Mouse (Mus musculus): ENCODE measurements around the gene Rnf183.
A peak's percentile ranks its signal among the peaks of the same experiment; 100 is the strongest.
"Not testable (repeated sequence)": the region's sequence is repeated elsewhere in the genome, so short reads cannot be mapped to it uniquely, and the experiment has no call there.

The Rnf183 gene

DNA sequence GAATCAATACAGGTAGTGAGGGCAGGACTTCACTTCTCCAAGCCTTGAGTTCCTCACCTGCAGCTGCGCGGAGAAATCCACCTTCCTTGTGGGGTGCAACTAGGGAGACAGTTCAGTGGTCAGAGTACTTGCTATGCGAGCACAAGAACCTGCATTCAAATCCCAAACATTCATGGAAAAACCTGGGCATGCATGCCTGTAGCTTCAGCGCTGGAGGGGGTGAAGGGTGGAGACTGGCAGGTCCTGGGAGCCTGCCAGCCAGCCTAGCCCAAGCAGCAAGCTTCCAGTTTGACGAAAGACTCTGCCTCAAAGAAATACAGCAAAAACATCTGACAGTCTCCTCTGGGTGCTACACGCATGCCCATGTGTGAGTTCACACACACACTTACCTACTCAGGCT, at the start of gene Rnf183:
Gene Rnf183, minus strand, starts transcription at position 172 of the 400 bp plus-strand sequence.
- no peak for DNase-seq (ENCODE audit: low read depth, low spot score)
- Histone ChIP-seq H3K36me3 (ENCODE audit: control insufficient read depth, insufficient read depth, low read length, poor library complexity, severe bottlenecking) (no peaks in the 10 kb centered on the region), H3K27me3 (ENCODE audit: control insufficient read depth, insufficient read depth, low read length, poor library complexity, severe bottlenecking) (no peaks in the 10 kb centered on the region)

DNA sequence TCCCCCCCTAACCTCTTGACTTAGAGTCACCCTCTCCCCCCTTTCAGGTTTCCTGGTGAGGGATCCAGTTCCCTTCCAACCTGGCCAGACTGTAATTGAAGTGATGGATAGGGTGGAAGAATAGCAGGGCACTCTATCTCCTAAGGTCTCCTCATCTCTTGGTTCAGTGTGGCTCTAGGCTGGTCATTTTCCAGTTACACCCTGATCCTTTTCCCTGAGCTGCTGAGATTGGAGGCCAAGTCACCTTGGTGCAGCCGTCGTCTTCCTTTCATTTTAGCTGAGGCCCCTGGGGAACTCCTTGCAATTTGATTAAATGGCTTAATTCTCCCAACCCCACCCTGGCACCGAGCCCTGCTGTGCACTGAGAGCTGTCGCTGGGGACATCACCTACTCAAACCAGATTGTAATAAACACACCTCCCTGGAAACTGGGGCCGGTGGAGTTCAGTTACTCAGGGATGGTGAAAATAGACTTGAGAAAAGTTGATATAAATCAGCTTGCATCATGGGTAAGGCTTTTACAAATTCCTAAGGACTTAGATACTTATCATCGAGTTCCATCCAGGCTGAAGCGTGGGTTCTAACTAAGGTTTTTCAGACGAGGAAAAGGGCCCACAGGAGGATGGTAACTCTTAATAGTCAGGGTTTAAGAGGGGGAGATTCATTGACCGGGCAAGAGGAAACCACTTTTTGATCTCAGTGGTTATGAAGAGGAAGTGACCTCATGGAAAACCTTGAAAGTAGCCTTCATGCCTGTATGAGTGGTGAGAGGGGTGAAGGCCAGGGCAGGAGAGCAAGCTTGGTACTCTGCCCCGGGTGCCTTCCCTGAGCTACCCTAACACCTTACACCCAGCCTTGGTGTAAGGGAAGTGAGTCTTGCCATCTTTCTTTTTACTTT, 45.9 kb upstream of the Rnf183 start:
- H3K27me3 ChIP-seq (ENCODE audit: control insufficient read depth, insufficient read depth, low read length, poor library complexity, severe bottlenecking), result no peaks in the 10 kb centered on the region
- H3K36me3 ChIP-seq (ENCODE audit: control insufficient read depth, insufficient read depth, low read length, poor library complexity, severe bottlenecking), result no peaks in the 10 kb centered on the region
- DNase-seq (ENCODE audit: low read depth, low spot score), result peak; percentile 86

DNA sequence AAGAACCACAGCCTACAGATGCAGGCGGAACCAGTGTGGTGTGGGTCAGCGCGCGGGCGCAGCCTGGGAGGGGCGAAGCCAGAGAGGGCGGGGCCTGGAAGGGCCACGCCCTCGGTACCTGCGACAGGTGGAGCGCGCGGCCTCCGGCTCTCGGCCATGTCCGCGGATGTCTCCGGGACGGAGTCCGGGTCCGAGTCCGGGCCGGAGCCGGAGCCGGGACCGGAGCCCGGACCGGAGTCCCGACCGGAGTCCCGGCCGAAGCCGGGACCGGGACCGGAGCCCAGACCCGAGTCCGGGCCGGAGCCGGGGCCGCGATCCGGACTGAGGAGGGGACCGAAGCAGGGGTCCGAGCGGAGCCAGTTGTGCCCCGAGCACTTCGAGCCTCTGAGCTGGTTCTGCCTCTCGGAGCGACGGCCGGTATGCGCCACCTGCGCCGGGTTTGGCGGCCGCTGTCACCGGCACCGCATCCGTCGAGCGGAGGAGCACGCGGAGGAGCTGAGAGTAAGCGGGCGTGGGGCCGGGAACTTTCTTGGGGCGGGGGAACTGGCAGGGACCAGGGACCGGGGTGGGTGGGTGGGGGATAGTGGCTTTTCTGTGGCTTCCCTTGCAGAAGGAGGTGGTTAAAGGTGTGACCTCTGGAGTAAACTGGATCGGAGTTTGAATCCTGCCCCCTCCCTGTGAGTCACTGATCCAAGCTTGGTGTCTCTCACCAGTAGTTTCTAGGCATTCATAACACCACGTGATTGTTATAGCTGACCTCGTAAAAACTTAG, 45.1 kb upstream of the Rnf183 start, which contains the start of gene Bspry:
Gene Bspry, plus strand, starts transcription at position 117 of the 772 bp plus-strand sequence.
- peak; percentile 75 for DNase-seq (ENCODE audit: low read depth, low spot score)
- Histone ChIP-seq H3K36me3 (ENCODE audit: control insufficient read depth, insufficient read depth, low read length, poor library complexity, severe bottlenecking) (no peaks in the 10 kb centered on the region), H3K27me3 (ENCODE audit: control insufficient read depth, insufficient read depth, low read length, poor library complexity, severe bottlenecking) (no peaks in the 10 kb centered on the region)

DNA sequence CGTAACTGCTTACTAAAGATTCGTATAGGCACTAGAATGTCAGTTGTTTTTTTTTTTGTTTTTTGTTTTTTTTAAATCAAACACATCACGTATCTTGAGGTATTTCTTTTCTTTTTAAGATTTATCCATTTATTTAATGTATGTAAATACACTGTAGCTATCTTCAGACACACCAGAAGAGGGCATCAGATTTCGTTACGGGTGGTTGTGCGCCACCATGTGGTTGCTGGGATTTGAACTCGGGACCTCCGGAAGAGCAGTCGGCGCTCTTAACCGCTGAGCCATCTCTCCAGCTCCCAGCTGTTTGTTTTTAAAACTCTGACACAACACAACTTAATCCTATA, 44.5 kb upstream of the Rnf183 start:
- not testable (repeated sequence) for DNase-seq (ENCODE audit: low read depth, low spot score); H3K36me3 ChIP-seq (ENCODE audit: control insufficient read depth, insufficient read depth, low read length, poor library complexity, severe bottlenecking)

DNA sequence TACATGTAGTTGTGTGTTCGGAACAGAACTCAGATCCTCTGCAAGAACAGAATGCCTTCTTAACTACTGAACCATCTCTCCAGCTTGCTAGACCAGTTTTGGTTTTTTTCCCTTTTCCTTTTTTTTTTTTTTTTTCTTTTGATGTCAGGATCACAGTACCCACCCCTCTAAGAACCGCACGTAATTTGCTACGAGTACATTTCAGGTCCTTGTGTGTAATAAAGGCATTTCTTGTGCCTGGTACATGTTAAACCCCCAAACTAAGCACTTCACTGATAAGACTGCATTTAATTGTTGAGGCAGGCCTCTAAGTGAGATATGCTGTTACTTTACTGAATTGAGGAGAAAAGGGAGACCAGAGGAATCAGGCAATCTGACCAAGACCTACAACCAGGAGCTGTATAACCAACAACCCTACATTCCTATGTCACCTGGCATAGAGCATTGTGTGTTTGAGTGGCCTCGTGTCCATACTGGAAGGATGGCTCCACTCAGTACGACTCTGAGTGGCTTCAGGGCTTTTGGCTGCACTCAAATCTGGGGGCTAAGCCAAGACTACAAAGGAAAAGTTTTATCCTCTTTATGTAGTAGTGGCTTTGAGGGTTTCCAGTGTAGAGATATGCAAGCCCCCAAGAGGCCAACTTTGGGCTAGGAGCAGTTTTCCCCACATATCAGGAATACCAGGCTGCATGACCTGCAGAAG, 42.6 kb upstream of the Rnf183 start:
- no peaks in the 10 kb centered on the region for H3K36me3 ChIP-seq (ENCODE audit: control insufficient read depth, insufficient read depth, low read length, poor library complexity, severe bottlenecking)
- no peak for DNase-seq (ENCODE audit: low read depth, low spot score)
- no peaks in the 10 kb centered on the region for H3K27me3 ChIP-seq (ENCODE audit: control insufficient read depth, insufficient read depth, low read length, poor library complexity, severe bottlenecking)

More for the DNA sequence above, 44.5 kb upstream of the Rnf183 start:
- not testable (repeated sequence) for H3K27me3 ChIP-seq (ENCODE audit: control insufficient read depth, insufficient read depth, low read length, poor library complexity, severe bottlenecking)

DNA sequence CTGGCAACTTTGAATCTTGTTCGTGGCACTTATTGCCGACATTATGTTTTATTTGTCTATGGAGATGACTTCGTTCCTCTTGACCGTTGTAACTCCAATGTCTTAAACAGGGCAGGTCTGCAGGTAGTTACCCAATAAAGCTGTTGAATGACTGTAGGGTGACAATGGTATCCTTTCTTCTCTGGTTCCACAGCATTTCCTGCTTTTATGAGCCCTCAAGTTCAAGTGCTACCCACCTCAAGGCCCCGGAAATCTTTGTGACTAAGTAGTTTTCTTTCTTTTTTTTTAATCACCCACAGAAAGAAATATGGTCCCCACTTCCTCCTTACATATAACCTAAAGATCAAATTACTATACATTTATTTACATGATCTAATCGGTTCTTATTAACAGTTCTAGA, 40.7 kb upstream of the Rnf183 start:
- no peaks in the 10 kb centered on the region for H3K27me3 ChIP-seq (ENCODE audit: control insufficient read depth, insufficient read depth, low read length, poor library complexity, severe bottlenecking)
- H3K36me3 ChIP-seq (ENCODE audit: control insufficient read depth, insufficient read depth, low read length, poor library complexity, severe bottlenecking), result no peaks in the 10 kb centered on the region
- no peak for DNase-seq (ENCODE audit: low read depth, low spot score)

DNA sequence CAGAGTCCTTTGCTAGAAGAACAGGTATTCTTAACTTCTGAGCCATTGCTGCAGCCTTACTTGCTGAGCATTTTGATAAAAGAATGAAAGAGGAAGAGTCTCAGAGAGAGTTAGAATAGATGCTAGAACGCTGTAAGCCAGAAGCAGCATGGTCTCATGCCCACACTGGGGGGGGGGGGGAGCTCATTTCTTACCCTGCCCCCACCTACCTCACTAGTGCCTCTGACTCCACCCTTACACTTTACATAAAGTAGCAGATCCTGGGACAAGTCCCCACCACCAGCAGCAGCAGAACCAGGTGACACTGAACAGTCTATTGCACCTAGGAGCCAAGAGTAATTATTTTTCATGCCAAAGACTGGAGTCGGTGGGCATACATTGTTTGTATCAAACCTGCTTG, 40.1 kb upstream of the Rnf183 start:
- DNase-seq (ENCODE audit: low read depth, low spot score), result no peak
- no peaks in the 10 kb centered on the region for H3K27me3 ChIP-seq (ENCODE audit: control insufficient read depth, insufficient read depth, low read length, poor library complexity, severe bottlenecking)

DNA sequence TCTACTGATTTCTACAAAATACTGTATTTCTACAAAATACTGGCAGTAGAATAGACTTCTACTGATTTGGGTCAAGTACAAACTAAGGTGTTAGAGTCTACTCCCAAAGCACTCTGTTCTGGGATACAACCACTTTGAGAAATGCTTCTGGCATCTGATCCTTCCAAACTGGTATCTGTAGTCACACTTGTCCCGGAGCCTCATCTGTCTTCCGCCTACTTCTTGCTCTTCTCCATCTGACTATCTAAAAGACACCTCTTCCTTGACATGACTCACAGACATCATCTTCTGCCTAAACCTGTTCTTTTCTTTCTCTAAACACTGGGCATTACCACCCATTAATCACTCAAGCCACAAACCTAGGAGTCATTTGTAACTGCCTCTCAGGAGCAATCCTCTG, 37.0 kb upstream of the Rnf183 start:
- no peak for DNase-seq (ENCODE audit: low read depth, low spot score)
- Histone ChIP-seq H3K36me3 (ENCODE audit: control insufficient read depth, insufficient read depth, low read length, poor library complexity, severe bottlenecking) (no peaks in the 10 kb centered on the region), H3K27me3 (ENCODE audit: control insufficient read depth, insufficient read depth, low read length, poor library complexity, severe bottlenecking) (no peaks in the 10 kb centered on the region)

More for the DNA sequence above, 40.1 kb upstream of the Rnf183 start:
- H3K36me3 ChIP-seq (ENCODE audit: control insufficient read depth, insufficient read depth, low read length, poor library complexity, severe bottlenecking), result no peaks in the 10 kb centered on the region

DNA sequence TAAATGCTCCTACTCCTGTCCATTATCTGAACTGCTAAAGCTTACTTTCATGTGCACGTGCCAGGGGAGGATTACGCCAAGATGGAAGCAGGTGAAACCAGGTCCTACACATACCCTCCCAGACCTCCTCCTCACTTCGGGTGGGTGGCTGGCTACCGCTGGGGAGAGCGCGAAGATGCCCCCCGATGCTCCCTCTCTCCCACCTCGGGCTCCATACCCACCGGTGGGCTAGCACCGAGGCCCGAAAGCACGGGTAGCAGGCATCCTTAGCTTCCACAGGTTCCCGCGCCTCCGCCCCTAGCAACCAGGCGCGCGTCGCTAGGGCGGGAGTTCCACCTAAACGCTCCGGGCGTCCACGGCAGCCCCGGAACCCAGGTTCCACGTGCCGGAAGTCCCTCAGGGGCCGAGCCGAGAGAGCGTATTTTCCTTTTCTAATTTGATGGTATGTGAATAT, 35.6 kb upstream of the Rnf183 start, which contains the start of gene Wdr31:
Gene Wdr31, minus strand, starts transcription at position 299 of the 454 bp plus-strand sequence.
- Histone ChIP-seq H3K27me3 (ENCODE audit: control insufficient read depth, insufficient read depth, low read length, poor library complexity, severe bottlenecking) (no peaks in the 10 kb centered on the region), H3K36me3 (ENCODE audit: control insufficient read depth, insufficient read depth, low read length, poor library complexity, severe bottlenecking) (no peaks in the 10 kb centered on the region)
- DNase-seq (ENCODE audit: low read depth, low spot score), result peak; percentile 79

DNA sequence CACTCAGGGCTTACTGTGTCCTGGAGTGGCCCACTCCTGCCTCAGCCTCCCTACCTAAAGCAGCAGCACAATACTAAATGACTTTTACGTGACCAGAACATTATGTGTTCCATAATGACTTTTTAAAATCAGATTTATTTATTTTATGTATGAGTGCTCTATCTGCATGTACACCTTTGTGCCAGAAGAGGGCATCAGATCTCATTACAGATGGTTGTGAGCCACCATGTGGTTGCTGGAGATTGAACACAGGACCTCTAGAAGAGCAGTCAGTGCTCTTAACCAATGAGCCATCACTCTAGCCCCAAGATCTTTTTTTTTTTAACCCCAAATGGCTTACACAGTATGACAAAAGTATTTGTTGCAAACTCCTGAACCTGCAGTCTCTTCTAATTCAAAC, 33.1 kb upstream of the Rnf183 start:
- H3K27me3 ChIP-seq (ENCODE audit: control insufficient read depth, insufficient read depth, low read length, poor library complexity, severe bottlenecking), result no peaks in the 10 kb centered on the region
- DNase-seq (ENCODE audit: low read depth, low spot score), result peak; percentile 36
- no peaks in the 10 kb centered on the region for H3K36me3 ChIP-seq (ENCODE audit: control insufficient read depth, insufficient read depth, low read length, poor library complexity, severe bottlenecking)

DNA sequence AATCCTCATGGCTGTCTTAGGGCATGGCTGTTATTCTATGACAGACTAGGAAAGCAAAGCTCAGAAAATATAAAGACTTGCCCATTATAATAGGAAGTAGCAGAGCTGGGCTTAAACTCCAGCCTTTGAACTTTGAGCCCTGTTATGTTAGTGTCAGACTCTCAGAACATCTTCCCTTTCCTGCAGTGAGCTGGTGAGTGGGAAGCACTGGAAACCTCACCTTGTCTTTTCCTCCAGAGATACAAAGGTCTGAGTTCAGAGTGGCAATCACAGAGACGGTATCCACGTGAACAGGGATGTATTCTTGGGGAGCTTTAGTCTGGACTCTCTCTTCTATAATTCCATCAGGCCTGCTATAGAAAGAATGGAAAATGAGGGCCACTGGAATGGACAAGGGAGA, 28.1 kb upstream of the Rnf183 start:
- Histone ChIP-seq H3K36me3 (ENCODE audit: control insufficient read depth, insufficient read depth, low read length, poor library complexity, severe bottlenecking) (no peaks in the 10 kb centered on the region), H3K27me3 (ENCODE audit: control insufficient read depth, insufficient read depth, low read length, poor library complexity, severe bottlenecking) (no peaks in the 10 kb centered on the region)
- DNase-seq (ENCODE audit: low read depth, low spot score), result no peak

DNA sequence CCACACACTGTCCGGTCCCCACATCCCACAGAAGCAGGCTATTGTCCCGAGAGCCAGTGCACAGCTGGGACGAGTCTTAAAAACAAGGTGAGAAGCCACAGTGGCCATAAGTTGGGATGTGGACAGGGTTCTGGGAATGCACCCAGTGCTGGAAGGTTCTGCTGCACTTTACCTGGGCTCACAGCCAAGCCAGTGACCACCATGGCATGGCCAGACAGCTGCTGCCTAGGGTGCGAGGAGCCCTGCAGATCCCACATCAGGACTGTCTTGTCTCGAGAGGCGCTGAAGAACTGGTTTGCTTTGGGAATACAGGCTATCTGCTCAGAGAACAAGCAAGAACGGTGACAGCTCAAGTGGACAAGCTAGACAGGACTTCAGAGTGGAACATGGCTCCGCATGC, 25.3 kb upstream of the Rnf183 start:
- Histone ChIP-seq H3K36me3 (ENCODE audit: control insufficient read depth, insufficient read depth, low read length, poor library complexity, severe bottlenecking) (no peaks in the 10 kb centered on the region), H3K27me3 (ENCODE audit: control insufficient read depth, insufficient read depth, low read length, poor library complexity, severe bottlenecking) (no peaks in the 10 kb centered on the region)
- DNase-seq (ENCODE audit: low read depth, low spot score), result no peak

DNA sequence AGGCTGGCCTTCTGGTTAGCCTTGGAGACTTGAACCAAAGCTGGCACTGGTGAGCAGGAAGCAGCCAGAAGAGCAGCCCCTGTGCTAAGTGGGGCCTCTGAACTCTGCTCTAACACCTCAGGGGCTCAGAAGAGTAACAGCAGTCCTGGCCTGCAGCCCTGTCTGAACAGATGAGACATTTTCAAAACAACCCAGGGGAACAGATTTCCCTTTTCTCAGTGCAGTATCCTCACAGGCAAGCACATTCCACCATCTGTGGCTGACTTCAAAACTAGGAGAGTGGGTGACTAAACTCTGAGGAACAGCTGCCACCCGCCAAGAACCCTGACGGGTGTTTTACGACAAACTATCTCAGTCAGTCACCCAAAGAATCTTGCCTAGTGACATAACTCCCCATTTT, 24.0 kb upstream of the Rnf183 start:
- Histone ChIP-seq H3K36me3 (ENCODE audit: control insufficient read depth, insufficient read depth, low read length, poor library complexity, severe bottlenecking) (no peaks in the 10 kb centered on the region), H3K27me3 (ENCODE audit: control insufficient read depth, insufficient read depth, low read length, poor library complexity, severe bottlenecking) (no peaks in the 10 kb centered on the region)
- no peak for DNase-seq (ENCODE audit: low read depth, low spot score)

DNA sequence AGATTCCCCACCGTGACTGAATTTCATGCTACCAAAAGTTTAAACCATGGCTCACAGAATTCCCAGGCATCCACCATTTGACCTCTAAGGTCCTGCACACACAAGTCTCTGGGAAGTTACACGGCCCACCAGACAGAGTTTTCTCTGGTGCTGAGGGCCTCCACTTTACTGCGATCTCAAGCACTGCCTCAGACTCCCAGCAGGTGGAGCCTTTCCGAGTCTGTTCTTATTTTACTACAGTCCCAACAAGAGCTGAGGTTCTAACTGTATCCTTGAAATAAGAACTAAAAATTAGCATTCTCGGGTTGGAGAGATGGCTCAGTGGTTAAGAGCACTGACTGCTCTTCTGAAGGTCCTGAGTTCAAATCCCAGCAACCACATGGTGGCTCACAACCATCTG, 19.9 kb upstream of the Rnf183 start:
- Histone ChIP-seq H3K27me3 (ENCODE audit: control insufficient read depth, insufficient read depth, low read length, poor library complexity, severe bottlenecking) (no peaks in the 10 kb centered on the region), H3K36me3 (ENCODE audit: control insufficient read depth, insufficient read depth, low read length, poor library complexity, severe bottlenecking) (no peaks in the 10 kb centered on the region)
- peak; percentile 58 for DNase-seq (ENCODE audit: low read depth, low spot score)

All from splenic B cell, adult 2 months (primary cell).